Mouse (Mus musculus): ENCODE results near the gene Atp10b. TPM values are rescaled to one million over a fixed set of nuclear protein-coding genes. Genes with fewer than 3 reads are reported as not detected.
"Not testable (repeated sequence)": the region's sequence is repeated elsewhere in the genome, so short reads cannot be mapped to it uniquely, and the experiment has no call there.

Atp10b gene
- 0.34 and 0.41 TPM in 2 replicates for polyA plus RNA-seq (2016; fragmentation: Nextera tagmentation; extraction: Ambion mirVana)

- 73% methylated on average over 1 of the region's 1 CpGs for WGBS
- DNase-seq (ENCODE audit: low spot score) = no peak
Observed at GRCm38 (mm10) chr11:43149577-43149976, at the start of gene Atp10b. TSS of gene Atp10b (plus strand) at chr11:43149877.

GRCm38 (mm10) chr11:43101357-43101756, 48.3 kb upstream of the Atp10b start:
- no peaks in the 10 kb centered on the region for H3K27me3 ChIP-seq (ENCODE audit: insufficient read depth, poor library complexity, severe bottlenecking)
- no peaks in the 10 kb centered on the region for H3K9me3 ChIP-seq
- H3K4me1 ChIP-seq (replicated peaks) = no peaks in the 10 kb centered on the region
- WGBS = 63% methylated on average over 1 of the region's 1 CpGs
- H3K27ac ChIP-seq = no peak overlapping the region
- H3K4me3 ChIP-seq = no peak overlapping the region
- no peak for DNase-seq (ENCODE audit: low spot score)
- H3K36me3 ChIP-seq = no peaks in the 10 kb centered on the region

More at GRCm38 (mm10) chr11:43149577-43149976, at the start of gene Atp10b:
- Histone ChIP-seq H3K27ac (no peak within 1 kb of the TSS), H3K36me3 (no peaks in the 10 kb centered on the region), H3K9me3 (no peaks in the 10 kb centered on the region), H3K4me1 (replicated peaks) (no peaks in the 10 kb centered on the region), H3K27me3 (ENCODE audit: insufficient read depth, poor library complexity, severe bottlenecking) (no peaks in the 10 kb centered on the region), H3K4me3 (no peak within 1 kb of the TSS)

GRCm38 (mm10) chr11:43125908-43126477, 23.7 kb upstream of the Atp10b start:
- no peaks in the 10 kb centered on the region for H3K36me3 ChIP-seq
- H3K4me1 ChIP-seq (replicated peaks) = 0 out of 2 replicates have a peak, but pooled peaks cover 2% of the 10 kb centered on the region
- WGBS = 85% methylated on average over 4 of the region's 4 CpGs
- no peak for DNase-seq (ENCODE audit: low spot score)
- no peaks in the 10 kb centered on the region for H3K9me3 ChIP-seq
- H3K4me3 ChIP-seq = no peak overlapping the region
- H3K27me3 ChIP-seq (ENCODE audit: insufficient read depth, poor library complexity, severe bottlenecking) = no peaks in the 10 kb centered on the region
- no peak overlapping the region for H3K27ac ChIP-seq

- not testable (repeated sequence) for H3K36me3 ChIP-seq; H3K27ac ChIP-seq; H3K4me1 ChIP-seq (replicated peaks); H3K27me3 ChIP-seq (ENCODE audit: insufficient read depth, poor library complexity, severe bottlenecking); DNase-seq (ENCODE audit: low spot score); H3K9me3 ChIP-seq; H3K4me3 ChIP-seq
- 86% methylated on average over 12 of the region's 12 CpGs for WGBS
Observed at GRCm38 (mm10) chr11:43126573-43126972, 23.1 kb upstream of the Atp10b start.

- WGBS = 93% methylated on average over 1 of the region's 1 CpGs
- Histone ChIP-seq H3K4me3 (no peak overlapping the region), H3K4me1 (replicated peaks) (no peaks in the 10 kb centered on the region), H3K9me3 (no peaks in the 10 kb centered on the region), H3K27ac (no peak overlapping the region), H3K36me3 (no peaks in the 10 kb centered on the region), H3K27me3 (ENCODE audit: insufficient read depth, poor library complexity, severe bottlenecking) (no peaks in the 10 kb centered on the region)
- no peak for DNase-seq (ENCODE audit: low spot score)
Observed at GRCm38 (mm10) chr11:43141296-43141695, 8.4 kb upstream of the Atp10b start.

GRCm38 (mm10) chr11:43142811-43143210, 6.9 kb upstream of the Atp10b start:
- Histone ChIP-seq H3K4me1 (replicated peaks) (no peaks in the 10 kb centered on the region), H3K27ac (no peak overlapping the region), H3K36me3 (no peaks in the 10 kb centered on the region), H3K4me3 (no peak overlapping the region), H3K9me3 (no peaks in the 10 kb centered on the region), H3K27me3 (ENCODE audit: insufficient read depth, poor library complexity, severe bottlenecking) (no peaks in the 10 kb centered on the region)
- DNase-seq (ENCODE audit: low spot score) = no peak
- 95% methylated on average over 1 of the region's 1 CpGs for WGBS

- H3K36me3 ChIP-seq = no peaks in the 10 kb centered on the region
- no peaks in the 10 kb centered on the region for H3K27me3 ChIP-seq (ENCODE audit: insufficient read depth, poor library complexity, severe bottlenecking)
- H3K9me3 ChIP-seq = no peaks in the 10 kb centered on the region
- DNase-seq (ENCODE audit: low spot score) = no peak
- WGBS = 87% methylated on average over 1 of the region's 1 CpGs
- no peaks in the 10 kb centered on the region for H3K4me1 ChIP-seq (replicated peaks)
- H3K4me3 ChIP-seq = no peak overlapping the region
- no peak overlapping the region for H3K27ac ChIP-seq
Observed at GRCm38 (mm10) chr11:43144178-43144577, 5.5 kb upstream of the Atp10b start.

- H3K4me3 ChIP-seq; H3K36me3 ChIP-seq; DNase-seq (ENCODE audit: low spot score); H3K27me3 ChIP-seq (ENCODE audit: insufficient read depth, poor library complexity, severe bottlenecking); H3K27ac ChIP-seq; H3K9me3 ChIP-seq; H3K4me1 ChIP-seq (replicated peaks): not testable (repeated sequence)
- 74% methylated on average over 2 of the region's 2 CpGs for WGBS
Observed at GRCm38 (mm10) chr11:43144882-43145281, 4.8 kb upstream of the Atp10b start.

GRCm38 (mm10) chr11:43147380-43147779, 2.3 kb upstream of the Atp10b start:
- no peak overlapping the region for H3K27ac ChIP-seq
- H3K4me3 ChIP-seq = no peak overlapping the region
- H3K36me3 ChIP-seq = no peaks in the 10 kb centered on the region
- no peak for DNase-seq (ENCODE audit: low spot score)
- no peaks in the 10 kb centered on the region for H3K27me3 ChIP-seq (ENCODE audit: insufficient read depth, poor library complexity, severe bottlenecking)
- no peaks in the 10 kb centered on the region for H3K9me3 ChIP-seq
- 75% methylated on average over 2 of the region's 2 CpGs for WGBS
- no peaks in the 10 kb centered on the region for H3K4me1 ChIP-seq (replicated peaks)

- no peaks in the 10 kb centered on the region for H3K4me1 ChIP-seq (replicated peaks)
- WGBS = 88% methylated on average over 1 of the region's 1 CpGs
- DNase-seq (ENCODE audit: low spot score) = no peak
- H3K4me3 ChIP-seq = no peak overlapping the region
- no peaks in the 10 kb centered on the region for H3K27me3 ChIP-seq (ENCODE audit: insufficient read depth, poor library complexity, severe bottlenecking)
- no peak overlapping the region for H3K27ac ChIP-seq
- H3K9me3 ChIP-seq = no peaks in the 10 kb centered on the region
- no peaks in the 10 kb centered on the region for H3K36me3 ChIP-seq
Observed at GRCm38 (mm10) chr11:43148341-43148740, 1.3 kb upstream of the Atp10b start.

- H3K4me1 ChIP-seq (replicated peaks) = no peaks in the 10 kb centered on the region
- H3K27ac ChIP-seq = no peak overlapping the region
- no peaks in the 10 kb centered on the region for H3K36me3 ChIP-seq
- 89% methylated on average over 1 of the region's 1 CpGs for WGBS
- no peak for DNase-seq (ENCODE audit: low spot score)
- no peaks in the 10 kb centered on the region for H3K9me3 ChIP-seq
- no peak overlapping the region for H3K4me3 ChIP-seq
- no peaks in the 10 kb centered on the region for H3K27me3 ChIP-seq (ENCODE audit: insufficient read depth, poor library complexity, severe bottlenecking)
Observed at GRCm38 (mm10) chr11:43155004-43155403, 5.3 kb downstream of the Atp10b start.

GRCm38 (mm10) chr11:43155417-43155816, 5.7 kb downstream of the Atp10b start:
- 82% methylated on average over 2 of the region's 2 CpGs for WGBS
- H3K27ac ChIP-seq = no peak overlapping the region
- no peak for DNase-seq (ENCODE audit: low spot score)

GRCm38 (mm10) chr11:43158814-43159213, 9.1 kb downstream of the Atp10b start:
- Histone ChIP-seq H3K27me3 (ENCODE audit: insufficient read depth, poor library complexity, severe bottlenecking) (no peaks in the 10 kb centered on the region), H3K4me1 (replicated peaks) (no peaks in the 10 kb centered on the region), H3K27ac (no peak overlapping the region), H3K36me3 (no peaks in the 10 kb centered on the region), H3K9me3 (no peaks in the 10 kb centered on the region), H3K4me3 (no peak overlapping the region)
- 60% methylated on average over 1 of the region's 1 CpGs for WGBS
- DNase-seq (ENCODE audit: low spot score) = no peak

More at GRCm38 (mm10) chr11:43155417-43155816, 5.7 kb downstream of the Atp10b start:
- Histone ChIP-seq H3K4me1 (replicated peaks) (no peaks in the 10 kb centered on the region), H3K27me3 (ENCODE audit: insufficient read depth, poor library complexity, severe bottlenecking) (no peaks in the 10 kb centered on the region), H3K9me3 (no peaks in the 10 kb centered on the region), H3K4me3 (no peak overlapping the region), H3K36me3 (no peaks in the 10 kb centered on the region)

All from hindbrain, embryonic 10.5 days (tissue).